Mouse (Mus musculus): Measurements from ENCODE around the gene Stx18.

DNA sequence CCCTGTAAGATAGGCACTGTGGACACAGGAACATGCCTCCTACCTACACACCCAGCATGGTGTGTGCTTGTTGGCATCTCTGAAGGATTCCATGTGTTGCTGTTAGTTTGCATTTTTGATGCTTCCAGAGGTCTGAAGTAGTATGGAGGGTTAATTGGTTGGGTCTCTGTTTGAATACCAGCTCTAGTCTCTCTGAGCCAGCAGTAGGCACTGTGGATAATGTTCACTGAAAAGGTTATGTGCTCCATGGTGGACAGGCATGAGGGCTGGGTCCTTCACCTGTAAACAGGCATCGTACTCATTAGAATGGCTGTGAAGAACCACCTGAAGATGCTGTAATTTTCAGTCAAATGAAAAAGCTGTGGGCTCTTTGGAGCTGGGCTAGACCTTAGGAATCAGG, 41.9 kb downstream of the Stx18 start:
- TF ChIP-seq CTCF (IDR thresholded peaks at IDR 0.05; ENCODE audit: control insufficient read depth, insufficient read depth, insufficient replicate concordance, low read depth, low read length) (no peak), POLR2A (IDR thresholded peaks at IDR 0.05; ENCODE audit: control insufficient read depth, low read depth, low read length) (no peak)

Data from testis, adult 2 months (tissue).